In genomic region chr2:25694605-25695004, GRCm38 (mm10) we compare ENCODE assay signal across 9 mouse cellular contexts. TPM values are rescaled to one million over a fixed set of nuclear protein-coding genes. Genes with fewer than 3 reads are reported as not detected.
A peak's percentile ranks its signal among the peaks of the same experiment; 100 is the strongest.
DNase-seq lines count a peak whose midpoint lies in the region; ATAC-seq lines count a peak whose summit lies in the region.
"Had no signal": no experiment of that assay in that cellular context is flagged by ENCODE, and none has a peak within 500 bp of the region (broad histone marks: within the 10 kb centered on the region; RNA-seq: fewer than 3 reads in every experiment).

No protein-coding gene starts in this region.

- no peak for ATAC-seq in intestine, embryonic 14.5 days (replicated peaks; ENCODE audit: low FRiP score, low TSS enrichment, low read depth)
- no peak for ATAC-seq in liver, embryonic 13.5 days (ENCODE audit: low read depth)

- H3K9ac ChIP-seq in intestine, embryonic 14.5 days (ENCODE audit: low read length) = no peak overlapping the region
- no peak overlapping the region for H3K9ac ChIP-seq in liver, embryonic 13.5 days

- H3K4me1 ChIP-seq in embryonic facial prominence, embryonic 10.5 days = no peaks in the 10 kb centered on the region
- H3K4me1 ChIP-seq in intestine, embryonic 14.5 days (replicated peaks; ENCODE audit: control insufficient read depth, insufficient read depth, low read length) = no peaks in the 10 kb centered on the region
- H3K4me1 ChIP-seq in liver, embryonic 13.5 days (replicated peaks) = no peaks in the 10 kb centered on the region

- no peak overlapping the region for H3K4me3 ChIP-seq in embryonic facial prominence, embryonic 10.5 days
- H3K4me3 ChIP-seq in intestine, embryonic 14.5 days (ENCODE audit: low read depth, low read length) = no peak overlapping the region
- no peak overlapping the region for H3K4me3 ChIP-seq in liver, embryonic 13.5 days (replicated peaks)

- DNase-seq in urinary bladder, adult 18-20 months (ENCODE audit: low spot score in 2 of 2) = peak; percentile 20 to 57
- DNase-seq in urinary bladder, adult 2 months (ENCODE audit: low spot score) = no peak
- DNase-seq in adrenal gland, postnatal 10 days = peak; percentile 84
- DNase-seq in embryonic facial prominence, embryonic 10.5 days (ENCODE audit: low spot score) = peak; percentile 63
- peak; percentile 90 for DNase-seq in intestine, embryonic 14.5 days (ENCODE audit: low spot score)
- peak; percentile 40 for DNase-seq in liver, embryonic 13.5 days
- DNase-seq in retina, postnatal 1 day = peak; percentile 83
- DNase-seq in yolk sac, embryonic 10.5 days (ENCODE audit: low spot score) = no peak

- H3K36me3 ChIP-seq in embryonic facial prominence, embryonic 10.5 days (replicated peaks) = no peaks in the 10 kb centered on the region
- no peaks in the 10 kb centered on the region for H3K36me3 ChIP-seq in intestine, embryonic 14.5 days (ENCODE audit: control insufficient read depth, insufficient read depth, low read length)
- no peaks in the 10 kb centered on the region for H3K36me3 ChIP-seq in liver, embryonic 13.5 days

- H3K27me3 ChIP-seq in embryonic facial prominence, embryonic 10.5 days (replicated peaks; ENCODE audit: low read depth, poor library complexity, severe bottlenecking) = no peaks in the 10 kb centered on the region
- H3K27me3 ChIP-seq in intestine, embryonic 14.5 days (replicated peaks; ENCODE audit: control insufficient read depth, insufficient read depth, low read length) = no peaks in the 10 kb centered on the region
- H3K27me3 ChIP-seq in liver, embryonic 13.5 days = no peaks in the 10 kb centered on the region; the same call in 1 of the 2 replicates

- no peaks in the 10 kb centered on the region for H3K9me3 ChIP-seq in embryonic facial prominence, embryonic 10.5 days
- H3K9me3 ChIP-seq in intestine, embryonic 14.5 days (ENCODE audit: control insufficient read depth, low read length) = no peaks in the 10 kb centered on the region
- H3K9me3 ChIP-seq in liver, embryonic 13.5 days (replicated peaks) = no peaks in the 10 kb centered on the region

- no peak overlapping the region for H3K4me2 ChIP-seq in intestine, embryonic 14.5 days (ENCODE audit: low read length)
- no peak overlapping the region for H3K4me2 ChIP-seq in liver, embryonic 13.5 days

- H3K27ac ChIP-seq in embryonic facial prominence, embryonic 10.5 days (replicated peaks) = no peak overlapping the region
- no peak overlapping the region for H3K27ac ChIP-seq in intestine, embryonic 14.5 days (ENCODE audit: low read depth)
- no peak overlapping the region for H3K27ac ChIP-seq in liver, embryonic 13.5 days

RNA-seq across cellular contexts. Expression of gene Obp2a, which starts 5.2 kb away (rescaled TPM):
- not detected in 2 replicates for polyA plus RNA-seq in urinary bladder, adult 2 months (2012; rRNA removed)
- total RNA-seq in adrenal gland, postnatal 10 days (2021) = 1 to 10 TPM; 2.4 to 2.6 TPM
- polyA plus RNA-seq in embryonic facial prominence, embryonic 10.5 days (2016; fragmentation: Nextera tagmentation; extraction: Ambion mirVana) = not detected in 2 replicates
- not detected in 2 replicates for polyA plus RNA-seq in intestine, embryonic 14.5 days (2014; fragmentation: Nextera tagmentation; extraction: Ambion mirVana)
- polyA plus RNA-seq in liver, embryonic 13.5 days (2015; fragmentation: Nextera tagmentation; extraction: Ambion mirVana) = not detected in 2 replicates
- total RNA-seq: hematopoietic stem cell, adult 5-6 weeks had no signal

RNA-seq across cellular contexts. Expression of gene Bmyc, which starts 11.9 kb away (rescaled TPM):
- polyA plus RNA-seq in urinary bladder, adult 2 months (2012; rRNA removed) = 30.9 and 41.7 TPM in 2 replicates
- total RNA-seq in adrenal gland, postnatal 10 days (2021) = 10 to 100 TPM; 40.8 to 42.7 TPM
- polyA plus RNA-seq in embryonic facial prominence, embryonic 10.5 days (2016; fragmentation: Nextera tagmentation; extraction: Ambion mirVana) = 80.3 and 82.0 TPM in 2 replicates
- 95.4 and 106 TPM in 2 replicates for polyA plus RNA-seq in intestine, embryonic 14.5 days (2014; fragmentation: Nextera tagmentation; extraction: Ambion mirVana)
- polyA plus RNA-seq in liver, embryonic 13.5 days (2015; fragmentation: Nextera tagmentation; extraction: Ambion mirVana) = 12.8 and 13.4 TPM in 2 replicates

RNA-seq across cellular contexts. Expression of gene Lcn10, which starts 12.1 kb away (rescaled TPM):
- polyA plus RNA-seq in urinary bladder, adult 2 months (2012; rRNA removed) = 0.06 TPM in 1 of 2 replicates, not detected in the other
- not detected for total RNA-seq in adrenal gland, postnatal 10 days (2021)
- polyA plus RNA-seq in embryonic facial prominence, embryonic 10.5 days (2016; fragmentation: Nextera tagmentation; extraction: Ambion mirVana) = not detected in 2 replicates
- not detected in 2 replicates for polyA plus RNA-seq in intestine, embryonic 14.5 days (2014; fragmentation: Nextera tagmentation; extraction: Ambion mirVana)
- not detected in 2 replicates for polyA plus RNA-seq in liver, embryonic 13.5 days (2015; fragmentation: Nextera tagmentation; extraction: Ambion mirVana)
- total RNA-seq: hematopoietic stem cell, adult 5-6 weeks had no signal

RNA-seq across cellular contexts. Expression of gene Lcn6, which starts 18.0 kb away (rescaled TPM):
- polyA plus RNA-seq in urinary bladder, adult 2 months (2012; rRNA removed) = 0.36 and 0.63 TPM in 2 replicates
- not detected for total RNA-seq in adrenal gland, postnatal 10 days (2021)
- polyA plus RNA-seq in embryonic facial prominence, embryonic 10.5 days (2016; fragmentation: Nextera tagmentation; extraction: Ambion mirVana) = not detected in 2 replicates
- not detected in 2 replicates for polyA plus RNA-seq in intestine, embryonic 14.5 days (2014; fragmentation: Nextera tagmentation; extraction: Ambion mirVana)
- not detected in 2 replicates for polyA plus RNA-seq in liver, embryonic 13.5 days (2015; fragmentation: Nextera tagmentation; extraction: Ambion mirVana)
- total RNA-seq: hematopoietic stem cell, adult 5-6 weeks had no signal

RNA-seq across cellular contexts. Expression of gene Lcn5, which starts 36.9 kb away (rescaled TPM):
- 0.32 TPM in 1 of 2 replicates, not detected in the other for polyA plus RNA-seq in urinary bladder, adult 2 months (2012; rRNA removed)
- total RNA-seq in adrenal gland, postnatal 10 days (2021) = not detected
- polyA plus RNA-seq in embryonic facial prominence, embryonic 10.5 days (2016; fragmentation: Nextera tagmentation; extraction: Ambion mirVana) = not detected in 2 replicates
- polyA plus RNA-seq in intestine, embryonic 14.5 days (2014; fragmentation: Nextera tagmentation; extraction: Ambion mirVana) = not detected in 2 replicates
- not detected in 2 replicates for polyA plus RNA-seq in liver, embryonic 13.5 days (2015; fragmentation: Nextera tagmentation; extraction: Ambion mirVana)
- total RNA-seq: hematopoietic stem cell, adult 5-6 weeks had no signal

Comparison
In these comparisons a context has a peak if more than half of its experiments do, and no peak if none do; other contexts are left out.
1. DNase-seq: peak in urinary bladder, adult 18-20 months (2 of 2), adrenal gland, postnatal 10 days (single experiment), embryonic facial prominence, embryonic 10.5 days (single experiment), intestine, embryonic 14.5 days (single experiment), liver, embryonic 13.5 days (single experiment) and retina, postnatal 1 day (single experiment); none in urinary bladder, adult 2 months (single experiment) and yolk sac, embryonic 10.5 days (single experiment).